Mouse (Mus musculus) colon, adult 2 months (tissue): ENCODE measurements around the gene Krtap31-1. TPM values are rescaled to one million over a fixed set of nuclear protein-coding genes. Genes with fewer than 3 reads are reported as not detected.

Source experiments
- polyA plus RNA-seq: library from polyadenylated mRNA; depleted of rRNA; stranded (reverse); fragments of >200 nt; gene quantifications from 2 replicates; pipeline ENCODE4 v1.2.3, GENCODE M21; 2012; rRNA removed

The Krtap31-1 gene
- not detected in 2 replicates for polyA plus RNA-seq

GRCm38 (mm10) chr11:99907620-99908019 is at the start of gene Krtap31-1:
Gene Krtap31-1 (plus strand): TSS chr11:99907920.

GRCm38 (mm10) chr11:99864176-99864575 is 43.5 kb upstream of the Krtap31-1 start, which contains the start of gene Gm11559:
Gene Gm11559 (plus strand): TSS chr11:99864476.

GRCm38 (mm10) chr11:99873089-99873488 is 34.6 kb upstream of the Krtap31-1 start, which contains the start of gene Krtap9-1:
Gene Krtap9-1 (plus strand): TSS chr11:99873389.

GRCm38 (mm10) chr11:99878887-99879286 is 28.8 kb upstream of the Krtap31-1 start, which contains the start of gene Gm11567:
Gene Gm11567 (plus strand): TSS chr11:99879187.

GRCm38 (mm10) chr11:99914451-99914850 is 6.7 kb downstream of the Krtap31-1 start, which contains the start of gene Gm11565:
Gene Gm11565 (plus strand): TSS chr11:99914751.

GRCm38 (mm10) chr11:99935991-99936390 is 28.3 kb downstream of the Krtap31-1 start, which contains the start of gene Krtap31-2:
Gene Krtap31-2 (plus strand): TSS chr11:99936291.

GRCm38 (mm10) chr11:99948175-99948574 is 40.5 kb downstream of the Krtap31-1 start, which contains the start of gene Krtap9-5:
Gene Krtap9-5 (plus strand): TSS chr11:99948475.

Other genes starting within 250 kb of the Krtap31-1 start
- gene Gm11563, start 249.0 kb upstream of the Krtap31-1 start, polyA plus RNA-seq: not detected in 2 replicates
- gene Krtap4-6, start 242.0 kb upstream of the Krtap31-1 start, polyA plus RNA-seq: not detected in 2 replicates
- not detected in 2 replicates for gene Gm14190, start 217.2 kb upstream of the Krtap31-1 start, polyA plus RNA-seq
- gene Gm14180, start 173.6 kb upstream of the Krtap31-1 start, polyA plus RNA-seq: not detected in 2 replicates
- gene Gm11595, start 135.0 kb upstream of the Krtap31-1 start, polyA plus RNA-seq: not detected in 2 replicates
- not detected in 2 replicates for gene Krtap4-8, start 127.2 kb upstream of the Krtap31-1 start, polyA plus RNA-seq
- gene Krtap4-9, start 122.7 kb upstream of the Krtap31-1 start, polyA plus RNA-seq: not detected in 2 replicates
- gene Gm11596, start 114.5 kb upstream of the Krtap31-1 start, polyA plus RNA-seq: not detected in 2 replicates
- 0.33 TPM in 1 of 2 replicates, not detected in the other for gene Gm11569, start 109.0 kb upstream of the Krtap31-1 start, polyA plus RNA-seq
- not detected in 2 replicates for gene Gm11554, start 103.5 kb upstream of the Krtap31-1 start, polyA plus RNA-seq
- not detected in 2 replicates for gene Krtap4-13, start 98.0 kb upstream of the Krtap31-1 start, polyA plus RNA-seq
- gene Gm11564, start 92.3 kb upstream of the Krtap31-1 start, polyA plus RNA-seq: not detected in 2 replicates
- gene 2300003K06Rik, start 69.9 kb upstream of the Krtap31-1 start, polyA plus RNA-seq: not detected in 2 replicates
- 0.13 TPM in 1 of 2 replicates, not detected in the other for gene Krtap4-16, start 56.3 kb upstream of the Krtap31-1 start, polyA plus RNA-seq
- gene Gm11568, start 50.0 kb upstream of the Krtap31-1 start, polyA plus RNA-seq: not detected in 2 replicates
- not detected in 2 replicates for gene Gm11559, start 43.4 kb upstream of the Krtap31-1 start, polyA plus RNA-seq
- gene Krtap9-1, start 34.5 kb upstream of the Krtap31-1 start, polyA plus RNA-seq: not detected in 2 replicates
- not detected in 2 replicates for gene Gm11567, start 28.7 kb upstream of the Krtap31-1 start, polyA plus RNA-seq
- gene Gm11565, start 6.8 kb downstream of the Krtap31-1 start, polyA plus RNA-seq: not detected in 2 replicates
- gene Krtap31-2, start 28.4 kb downstream of the Krtap31-1 start, polyA plus RNA-seq: not detected in 2 replicates
- not detected in 2 replicates for gene Krtap9-5, start 40.6 kb downstream of the Krtap31-1 start, polyA plus RNA-seq
- gene Krtap29-1, start 71.1 kb downstream of the Krtap31-1 start, polyA plus RNA-seq: not detected in 2 replicates
- gene Krtap16-1, start 78.7 kb downstream of the Krtap31-1 start, polyA plus RNA-seq: not detected in 2 replicates
- gene Krtap17-1, start 86.1 kb downstream of the Krtap31-1 start, polyA plus RNA-seq: 0.32 TPM in 1 of 2 replicates, not detected in the other
- gene Krt33a, start 108.3 kb downstream of the Krtap31-1 start, polyA plus RNA-seq: not detected in 2 replicates
- gene Krt33b, start 121.9 kb downstream of the Krtap31-1 start, polyA plus RNA-seq: not detected in 2 replicates
- not detected in 2 replicates for gene Krt34, start 133.6 kb downstream of the Krtap31-1 start, polyA plus RNA-seq
- gene Krt31, start 142.6 kb downstream of the Krtap31-1 start, polyA plus RNA-seq: not detected in 2 replicates
- gene Krt32, start 180.3 kb downstream of the Krtap31-1 start, polyA plus RNA-seq: not detected in 2 replicates
- gene Krt35, start 188.3 kb downstream of the Krtap31-1 start, polyA plus RNA-seq: not detected in 2 replicates
- 0.98 and 1.9 TPM in 2 replicates for gene Krt36, start 197.7 kb downstream of the Krtap31-1 start, polyA plus RNA-seq
- gene Krt13, start 213.6 kb downstream of the Krtap31-1 start, polyA plus RNA-seq: 0.08 and 0.31 TPM in 2 replicates
- 0.41 and 0.70 TPM in 2 replicates for gene Krt15, start 228.0 kb downstream of the Krtap31-1 start, polyA plus RNA-seq
- 4,854 and 4,867 TPM in 2 replicates for gene Krt19, start 240.7 kb downstream of the Krtap31-1 start, polyA plus RNA-seq